Mouse (Mus musculus): ENCODE measurements around the gene Fbxo17.

- TF ChIP-seq CTCF (IDR thresholded peaks at IDR 0.05; ENCODE audit: low read depth, low read length) (no peak), GATA1 (IDR thresholded peaks at IDR 0.05; ENCODE audit: borderline replicate concordance, low read length) (no peak)
Measured at GRCm38 (mm10) chr7:28677624-28678023, 39.0 kb upstream of the Fbxo17 start.
